Mouse (Mus musculus) forebrain, postnatal 0 days (tissue): ENCODE measurements around the gene Rsu1. TPM values are rescaled to one million over a fixed set of nuclear protein-coding genes. Genes with fewer than 3 reads are reported as not detected.
A peak's percentile ranks its signal among the peaks of the same experiment; 100 is the strongest.

Experiments
- ATAC-seq: fragments of 200-750 bp; cut with Nextera tagmentation; 2 replicates; pipeline ENCODE4 v1.8.0; 2017; ENCODE audit warnings: mild to moderate bottlenecking, moderate library complexity
- DNase-seq: peaks from one replicate; pipeline ENCODE4 v3.0.0-alpha.2; 2015
- H3K27ac ChIP-seq: fragments of 300-500 bp; sonication (generic); 2 replicates; pipeline ENCODE4 v1.5.1; 2014; ENCODE audit warnings: low read depth, mild to moderate bottlenecking, antibody characterized with exemption, low read length, moderate library complexity, mixed read lengths
- H3K27me3 ChIP-seq: fragments of 300-500 bp; sonication (generic); 2 replicates; pipeline ENCODE4 v1.6.1; 2014; ENCODE audit warnings: mild to moderate bottlenecking, low read length, mixed read lengths; ENCODE audit not compliant: insufficient read depth
- H3K36me3 ChIP-seq: fragments of 300-500 bp; sonication (generic); 2 replicates; pipeline ENCODE4 v1.6.1; 2014; ENCODE audit warnings: mild to moderate bottlenecking, moderate library complexity; ENCODE audit not compliant: insufficient read depth
- H3K4me1 ChIP-seq: fragments of 300-500 bp; sonication (generic); 2 replicates; pipeline ENCODE4 v1.6.1; 2014; ENCODE audit warnings: antibody characterized with exemption; ENCODE audit not compliant: insufficient read depth
- H3K4me2 ChIP-seq: fragments of 300-500 bp; sonication (generic); 2 replicates; pipeline ENCODE4 v1.6.1; 2014; ENCODE audit warnings: low read depth, mild to moderate bottlenecking, moderate library complexity
- H3K4me3 ChIP-seq: fragments of 300-500 bp; sonication (generic); 2 replicates; pipeline ENCODE4 v1.5.1; 2014; ENCODE audit warnings: low read depth, low read length, mixed read lengths
- H3K9ac ChIP-seq: fragments of 300-500 bp; sonication (generic); 2 replicates; pipeline ENCODE4 v1.6.1; 2014; ENCODE audit warnings: mild to moderate bottlenecking
- H3K9me3 ChIP-seq: fragments of 300-500 bp; sonication (generic); 2 replicates; pipeline ENCODE4 v1.6.1; 2016; ENCODE audit warnings: low read length
- CTCF ChIP-seq: sonication (generic); IDR thresholded peaks from 2 replicates; pipeline ENCODE4 v1.5.1; 2016; ENCODE audit warnings: antibody characterized with exemption, control low read depth, low read depth
- WGBS: fragments of 180-500 bp; shearing (Covaris S2); extraction: QIAGEN DNeasy Blood & Tissue Kit; methylation state at CpG from one replicate; pipeline ENCODE4 v1.1.7; 2014; 5-methylcytosine and 5-hydroxymethylcytosine counted together
- polyA plus RNA-seq: library from polyadenylated mRNA; unstranded; fragments of >200 nt; fragmentation: Nextera tagmentation; extraction: Ambion mirVana; gene quantifications from 2 replicates; pipeline ENCODE4 v1.2.1, GENCODE M21; 2015
- total RNA-seq: library from RNA; depleted of rRNA; stranded (reverse); fragments of >200 nt; gene quantifications from 2 replicates; pipeline ENCODE4 v1.2.3, GENCODE M21; 2014

The Rsu1 gene
- total and polyA plus RNA-seq, 2 experiments from 2014 or later: 58.3 to 73.8 TPM

DNA sequence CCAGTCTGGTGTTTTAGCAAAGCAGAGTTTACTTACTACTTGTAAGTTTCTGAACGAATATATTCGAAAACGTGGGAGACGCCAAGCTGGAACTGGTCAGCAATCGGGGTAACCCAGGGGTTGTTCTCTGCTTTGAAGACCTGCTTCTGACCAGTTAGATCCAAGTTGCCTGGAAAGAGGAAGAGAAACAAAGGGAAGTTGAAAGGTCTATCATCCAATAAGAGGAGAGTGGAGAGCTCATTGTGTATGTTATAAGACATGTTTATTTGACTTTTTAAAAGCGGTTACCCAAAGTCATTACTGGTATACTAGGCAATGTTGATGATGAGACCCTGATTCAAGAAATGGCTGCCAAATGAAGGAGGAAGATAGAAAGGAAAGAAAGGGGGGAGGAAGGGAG, 101.3 kb downstream of the Rsu1 start:
- no peaks in the 10 kb centered on the region for H3K9me3 ChIP-seq
- ATAC-seq (no peak), DNase-seq (no peak)
- no peak overlapping the region for H3K9ac ChIP-seq
- no peak overlapping the region for H3K27ac ChIP-seq
- 97% methylated on average over 6 of the region's 6 CpGs for WGBS
- H3K27me3 ChIP-seq: no peaks in the 10 kb centered on the region
- H3K4me1 ChIP-seq: no peaks in the 10 kb centered on the region
- no peak for TF ChIP-seq CTCF
- H3K4me3 ChIP-seq: no peak overlapping the region
- H3K36me3 ChIP-seq: no peaks in the 10 kb centered on the region
- H3K4me2 ChIP-seq: no peak overlapping the region

DNA sequence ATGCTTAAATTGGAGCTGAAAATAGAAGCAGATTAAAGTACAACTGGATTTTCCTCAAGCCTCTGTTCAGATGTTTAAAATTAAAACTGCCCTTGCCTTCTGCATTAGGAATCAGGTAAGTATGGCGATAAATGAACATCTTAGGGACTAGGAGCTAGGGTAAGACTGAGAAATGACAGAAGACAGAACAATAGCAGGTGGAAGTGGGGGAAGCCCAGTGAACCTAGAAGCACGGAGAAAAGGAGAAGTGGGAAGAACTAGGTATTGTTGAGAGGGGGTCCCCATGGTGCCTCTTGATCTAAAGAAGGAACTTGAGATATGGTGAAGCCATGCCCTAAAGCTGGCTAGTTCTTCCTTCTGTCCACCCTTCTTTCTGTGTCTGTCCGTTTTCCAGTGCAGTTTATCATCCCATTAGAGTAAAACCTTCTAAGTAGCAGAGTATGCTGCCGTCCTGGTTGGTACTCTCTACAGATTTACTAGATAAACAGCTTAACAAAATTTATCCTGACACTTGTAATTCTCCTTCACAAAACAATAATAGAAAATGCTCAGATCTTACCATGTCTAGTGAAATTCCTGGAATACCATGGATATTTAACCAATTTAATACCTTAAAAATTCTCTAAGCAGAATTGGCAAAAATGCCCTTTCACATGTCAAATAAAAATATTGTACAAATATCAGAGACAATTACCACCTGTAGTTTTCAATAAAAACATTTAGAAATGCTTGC, 101.9 kb downstream of the Rsu1 start:
- ATAC-seq (no peak), DNase-seq (no peak)
- H3K36me3 ChIP-seq: no peaks in the 10 kb centered on the region
- H3K9ac ChIP-seq: no peak overlapping the region
- no peaks in the 10 kb centered on the region for H3K27me3 ChIP-seq
- H3K4me1 ChIP-seq: no peaks in the 10 kb centered on the region
- WGBS: 88% methylated on average over 4 of the region's 4 CpGs
- H3K4me3 ChIP-seq: no peak overlapping the region
- no peak overlapping the region for H3K4me2 ChIP-seq
- H3K9me3 ChIP-seq: no peaks in the 10 kb centered on the region
- H3K27ac ChIP-seq: no peak overlapping the region
- no peak for TF ChIP-seq CTCF

DNA sequence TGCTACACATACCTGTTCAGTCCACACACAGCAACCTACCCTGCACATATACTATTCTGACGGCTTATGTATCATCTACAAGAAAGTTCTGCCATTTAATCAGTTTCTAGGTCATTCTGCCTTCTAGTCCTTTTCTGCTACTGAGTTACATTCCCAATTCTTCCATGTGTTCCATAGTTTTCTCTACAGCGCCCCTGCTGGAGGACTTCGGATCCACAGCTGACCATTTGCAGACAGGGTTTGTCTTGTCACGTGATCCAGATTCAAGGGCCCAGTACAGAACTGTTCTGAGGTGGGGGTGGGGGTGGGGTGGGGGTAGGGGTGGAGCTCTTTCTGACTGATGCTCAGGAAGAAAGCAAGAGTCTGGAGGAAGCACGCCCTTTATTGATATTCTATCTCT, 102.5 kb downstream of the Rsu1 start:
- 45% methylated on average over 5 of the region's 5 CpGs for WGBS
- H3K9me3 ChIP-seq: no peaks in the 10 kb centered on the region
- H3K36me3 ChIP-seq: no peaks in the 10 kb centered on the region
- ATAC-seq: no peak
- H3K4me1 ChIP-seq: no peaks in the 10 kb centered on the region
- peak; percentile 30 for TF ChIP-seq CTCF
- no peak overlapping the region for H3K4me3 ChIP-seq
- no peak overlapping the region for H3K4me2 ChIP-seq
- no peak overlapping the region for H3K27ac ChIP-seq
- H3K27me3 ChIP-seq: no peaks in the 10 kb centered on the region
- H3K9ac ChIP-seq: no peak overlapping the region
- peak; percentile 9 for DNase-seq

DNA sequence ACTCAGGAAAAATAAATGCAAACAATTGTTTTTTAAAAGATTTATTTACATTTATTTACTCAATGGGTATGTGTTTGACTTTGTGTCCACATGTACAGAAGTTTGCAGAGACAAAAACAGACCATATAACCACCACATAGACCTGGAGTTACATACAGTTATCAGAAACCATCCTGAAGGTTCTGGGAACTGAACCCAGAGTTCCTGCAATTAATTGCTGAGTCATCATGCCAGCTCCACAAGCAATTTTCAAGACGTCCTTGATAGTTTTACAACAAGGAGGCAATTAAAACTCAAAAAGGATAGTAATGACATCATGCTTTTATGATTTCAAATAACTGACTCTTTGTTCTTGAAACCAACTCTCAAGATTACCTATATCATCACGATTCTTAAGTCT, 109.5 kb downstream of the Rsu1 start:
- ATAC-seq: no peak
- H3K27ac ChIP-seq: no peak overlapping the region
- H3K4me3 ChIP-seq: no peak overlapping the region
- WGBS: 65% methylated on average over 2 of the region's 2 CpGs
- no peak for DNase-seq
- no peaks in the 10 kb centered on the region for H3K4me1 ChIP-seq
- H3K9ac ChIP-seq: no peak overlapping the region
- no peaks in the 10 kb centered on the region for H3K36me3 ChIP-seq
- H3K27me3 ChIP-seq: no peaks in the 10 kb centered on the region
- H3K9me3 ChIP-seq: no peaks in the 10 kb centered on the region
- no peak overlapping the region for H3K4me2 ChIP-seq
- no peak for TF ChIP-seq CTCF

DNA sequence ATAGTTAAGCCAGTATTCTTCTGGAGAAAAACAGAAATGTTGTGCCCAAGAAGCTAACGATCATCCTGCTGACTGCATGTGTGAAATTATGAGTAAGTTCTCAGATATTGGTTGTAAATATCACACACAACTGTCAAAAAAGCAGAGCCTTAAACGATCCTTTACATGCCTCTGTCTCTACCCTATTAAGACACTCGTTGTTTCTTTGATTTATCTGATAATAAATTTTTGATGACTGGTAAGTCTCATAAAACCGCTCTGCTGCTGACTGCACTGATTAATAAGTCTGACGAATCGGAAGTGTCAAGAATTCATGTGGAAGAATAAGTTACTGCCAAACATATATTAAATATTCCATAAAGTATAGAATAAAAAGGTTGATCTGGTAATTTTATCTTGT, 126.0 kb downstream of the Rsu1 start:
- Histone ChIP-seq H3K27ac (no peak overlapping the region), H3K27me3 (no peaks in the 10 kb centered on the region), H3K9ac (no peak overlapping the region), H3K9me3 (no peaks in the 10 kb centered on the region), H3K4me1 (no peaks in the 10 kb centered on the region), H3K36me3 (no peaks in the 10 kb centered on the region), H3K4me3 (no peak overlapping the region), H3K4me2 (no peak overlapping the region)
- TF ChIP-seq CTCF: no peak
- DNase-seq (no peak), ATAC-seq (no peak)
- 84% methylated on average over 6 of the region's 6 CpGs for WGBS

DNA sequence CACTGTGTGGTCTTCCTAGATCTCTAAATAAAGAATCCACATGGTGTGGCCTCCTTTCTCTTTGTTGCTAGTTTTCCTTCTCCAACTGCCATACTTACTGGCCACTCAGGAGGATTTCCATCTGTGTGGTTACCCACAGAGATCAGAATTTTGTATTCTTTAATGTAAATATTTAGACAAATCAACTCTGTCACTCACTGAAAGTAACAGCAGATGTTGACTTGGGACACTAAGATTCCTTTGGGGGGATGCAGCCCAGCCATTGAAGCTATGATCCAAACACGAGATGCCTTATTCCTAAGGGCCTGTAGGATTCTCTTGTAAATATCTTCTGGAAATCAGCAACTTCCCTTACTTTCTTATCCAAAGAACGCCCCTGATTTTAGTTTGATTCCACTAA, 136.3 kb downstream of the Rsu1 start:
- no peak overlapping the region for H3K27ac ChIP-seq
- 83% methylated on average over 2 of the region's 2 CpGs for WGBS
- no peak for TF ChIP-seq CTCF
- no peaks in the 10 kb centered on the region for H3K27me3 ChIP-seq
- H3K4me3 ChIP-seq: no peak overlapping the region
- no peaks in the 10 kb centered on the region for H3K36me3 ChIP-seq
- DNase-seq (no peak), ATAC-seq (no peak)
- H3K9ac ChIP-seq: no peak overlapping the region
- no peaks in the 10 kb centered on the region for H3K4me1 ChIP-seq
- H3K9me3 ChIP-seq: no peaks in the 10 kb centered on the region
- no peak overlapping the region for H3K4me2 ChIP-seq

DNA sequence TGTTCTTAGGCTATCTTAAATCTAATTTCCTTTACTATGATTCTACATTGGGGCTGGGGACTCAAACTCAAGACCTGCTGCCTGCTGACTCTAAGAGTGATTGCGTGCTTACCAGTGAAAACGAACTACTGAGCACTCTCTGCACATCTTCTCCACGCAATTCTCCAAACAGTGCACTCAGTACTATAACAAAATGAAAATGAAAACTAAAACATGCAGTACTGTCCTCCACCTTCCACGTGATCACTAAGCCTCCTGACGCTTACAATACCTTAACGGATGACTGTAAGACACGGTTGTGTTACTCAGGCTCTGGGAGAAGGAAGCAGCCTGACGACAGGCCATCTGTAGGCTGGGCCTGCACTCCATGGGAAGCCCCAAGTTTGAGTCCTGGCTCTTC, 138.4 kb downstream of the Rsu1 start:
- ATAC-seq: no peak
- TF ChIP-seq CTCF: no peak
- Histone ChIP-seq H3K4me1 (0 out of 2 replicates have a peak, but pooled peaks cover 2% of the 10 kb centered on the region), H3K4me3 (no peak overlapping the region), H3K27me3 (no peaks in the 10 kb centered on the region), H3K9me3 (no peaks in the 10 kb centered on the region), H3K36me3 (no peaks in the 10 kb centered on the region), H3K27ac (no peak overlapping the region), H3K9ac (no peak overlapping the region), H3K4me2 (no peak overlapping the region)
- WGBS: 89% methylated on average over 8 of the region's 8 CpGs
- DNase-seq: no peak
